24 mouse cellular contexts compared by ENCODE assay signal in the genomic region with DNA sequence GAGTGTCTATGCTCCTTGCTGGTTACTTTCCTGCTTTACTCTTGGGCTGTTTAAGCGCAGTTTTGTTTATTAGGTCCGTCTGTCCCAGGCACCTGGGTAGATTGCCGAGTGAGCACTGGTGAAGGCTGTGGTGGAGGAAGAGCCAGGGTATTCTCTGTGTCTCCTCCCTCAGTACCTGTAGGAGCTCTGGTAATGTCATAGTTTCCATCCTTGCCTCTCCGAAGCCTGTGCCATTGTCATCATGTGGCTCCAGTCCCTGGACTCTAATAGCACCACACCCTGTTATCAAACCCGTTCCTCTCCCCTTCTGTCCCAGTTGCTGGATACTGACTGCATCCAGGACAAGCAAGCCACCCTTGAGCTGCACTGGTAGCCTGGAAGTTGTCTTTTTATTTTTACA.
DNase-seq lines count a peak whose midpoint lies in the region; ATAC-seq and TF ChIP-seq lines count a peak whose summit lies in the region.
"Had no signal": no experiment of that assay in that cellular context is flagged by ENCODE, and none has a peak within 500 bp of the region (broad histone marks: within the 10 kb centered on the region; RNA-seq: fewer than 3 reads in every experiment).

No protein-coding gene starts in this region.

- TF ChIP-seq POLR2A in testis, adult 2 months (IDR thresholded peaks at IDR 0.05; ENCODE audit: control insufficient read depth, low read depth, low read length): no peak

- DNase-seq in gastrocnemius, adult 2 months: no peak
- DNase-seq in gastrocnemius, postnatal 14 days: no peak
- no peak for DNase-seq in limb, embryonic 10.5 days (ENCODE audit: low spot score)
- no peak for DNase-seq in testis, postnatal 10 days (ENCODE audit: low spot score)
- DNase-seq: adrenal gland, adult 2 months; adrenal gland, postnatal 10 days; adrenal gland, postnatal 25 days; cerebellum, adult 11 months; cerebellum, adult 18-20 months; cerebellum, adult 8-10 months; cerebellum, postnatal 10 days; cerebellum, postnatal 25 days; embryo, embryonic 11 days had no signal

- TF ChIP-seq CTCF in gastrocnemius, adult 2 months (IDR thresholded peaks at IDR 0.05): no peak
- no peak for TF ChIP-seq CTCF in testis, adult 2 months (IDR thresholded peaks at IDR 0.05; ENCODE audit: control insufficient read depth, insufficient read depth, insufficient replicate concordance, low read depth, low read length)

- 0 out of 2 replicates have a peak, but pooled peaks cover 5% of the 10 kb centered on the region for H3K9me3 ChIP-seq in heart, embryonic 13.5 days
- H3K9me3 ChIP-seq in heart, embryonic 12.5 days (replicated peaks): 0 out of 2 replicates have a peak, but pooled peaks cover 7% of the 10 kb centered on the region
- no peaks in the 10 kb centered on the region for H3K9me3 ChIP-seq in limb, embryonic 12.5 days
- H3K9me3 ChIP-seq in limb, embryonic 10.5 days (replicated peaks): no peaks in the 10 kb centered on the region
- H3K9me3 ChIP-seq: embryonic facial prominence, embryonic 13.5 days; embryonic facial prominence, embryonic 15.5 days; forebrain, embryonic 10.5 days; forebrain, embryonic 12.5 days had no signal

- H3K4me1 ChIP-seq in heart, embryonic 13.5 days: peaks cover 50% of the 10 kb centered on the region
- H3K4me1 ChIP-seq in heart, embryonic 12.5 days (replicated peaks): peaks cover 40% of the 10 kb centered on the region
- H3K4me1 ChIP-seq in limb, embryonic 12.5 days (replicated peaks): peaks cover 21% of the 10 kb centered on the region
- peaks cover 12% of the 10 kb centered on the region; the same call in 1 of the 2 replicates for H3K4me1 ChIP-seq in limb, embryonic 10.5 days
- no peaks in the 10 kb centered on the region for H3K4me1 ChIP-seq in testis, adult 2 months (ENCODE audit: control insufficient read depth, insufficient read depth, low read length)

- H3K4me2 ChIP-seq in heart, embryonic 13.5 days: no peak overlapping the region
- no peak overlapping the region for H3K4me2 ChIP-seq in heart, embryonic 12.5 days
- H3K4me2 ChIP-seq in limb, embryonic 12.5 days: no peak overlapping the region
- H3K4me2 ChIP-seq: embryonic facial prominence, embryonic 13.5 days; embryonic facial prominence, embryonic 15.5 days; forebrain, embryonic 12.5 days had no signal

- peak overlapping the region; percentile 19; the same call in 1 of the 2 replicates for H3K9ac ChIP-seq in heart, embryonic 13.5 days
- H3K9ac ChIP-seq in heart, embryonic 12.5 days: no peak overlapping the region
- H3K9ac ChIP-seq in limb, embryonic 12.5 days (replicated peaks): no peak overlapping the region
- H3K9ac ChIP-seq: embryonic facial prominence, embryonic 13.5 days; embryonic facial prominence, embryonic 15.5 days; forebrain, embryonic 12.5 days had no signal

- no peaks in the 10 kb centered on the region for H3K27me3 ChIP-seq in heart, embryonic 13.5 days (replicated peaks)
- no peaks in the 10 kb centered on the region for H3K27me3 ChIP-seq in heart, embryonic 12.5 days (replicated peaks)
- no peaks in the 10 kb centered on the region for H3K27me3 ChIP-seq in limb, embryonic 12.5 days
- H3K27me3 ChIP-seq in limb, embryonic 10.5 days (ENCODE audit: low read depth, poor library complexity, severe bottlenecking): no peaks in the 10 kb centered on the region
- H3K27me3 ChIP-seq in testis, adult 2 months (ENCODE audit: control insufficient read depth, insufficient read depth, low read length): no peaks in the 10 kb centered on the region
- H3K27me3 ChIP-seq: embryonic facial prominence, embryonic 13.5 days; embryonic facial prominence, embryonic 15.5 days; forebrain, embryonic 12.5 days had no signal

- ATAC-seq in heart, embryonic 13.5 days (ENCODE audit: extremely low read depth, insufficient number of reproducible peaks, low FRiP score, low TSS enrichment): no peak
- no peak for ATAC-seq in heart, embryonic 12.5 days (ENCODE audit: insufficient number of reproducible peaks, low FRiP score)
- ATAC-seq in limb, embryonic 12.5 days (ENCODE audit: insufficient number of reproducible peaks, insufficient read depth, low FRiP score, low TSS enrichment, low read depth): peak; percentile 40; the same call in 1 of the 2 replicates
- ATAC-seq: forebrain, embryonic 14.5 days; forebrain, embryonic 16.5 days had no signal

- H3K36me3 ChIP-seq in heart, embryonic 13.5 days: no peaks in the 10 kb centered on the region
- H3K36me3 ChIP-seq in heart, embryonic 12.5 days: no peaks in the 10 kb centered on the region
- H3K36me3 ChIP-seq in limb, embryonic 12.5 days: no peaks in the 10 kb centered on the region
- 0 out of 2 replicates have a peak, but pooled peaks cover 2% of the 10 kb centered on the region for H3K36me3 ChIP-seq in limb, embryonic 10.5 days
- H3K36me3 ChIP-seq in testis, adult 2 months (ENCODE audit: control insufficient read depth, insufficient read depth, low read length): no peaks in the 10 kb centered on the region
- H3K36me3 ChIP-seq: embryonic facial prominence, embryonic 13.5 days; embryonic facial prominence, embryonic 15.5 days; forebrain, embryonic 12.5 days had no signal

- WGBS in heart, embryonic 13.5 days: 52% methylated on average over 5 of the region's 5 CpGs
- 66% methylated on average over 5 of the region's 5 CpGs for whole genome bisulfite sequencing in heart, embryonic 12.5 days
- 53% methylated on average over 5 of the region's 5 CpGs for WGBS in limb, embryonic 12.5 days
- 59% methylated on average over 5 of the region's 5 CpGs for WGBS in limb, embryonic 10.5 days

- no peak overlapping the region for H3K4me3 ChIP-seq in gastrocnemius, adult 2 months
- no peak overlapping the region for H3K4me3 ChIP-seq in heart, embryonic 13.5 days
- no peak overlapping the region for H3K4me3 ChIP-seq in heart, embryonic 12.5 days
- no peak overlapping the region for H3K4me3 ChIP-seq in limb, embryonic 12.5 days (replicated peaks)
- H3K4me3 ChIP-seq in limb, embryonic 10.5 days: no peak overlapping the region
- H3K4me3 ChIP-seq in testis, adult 2 months (ENCODE audit: control insufficient read depth, low read depth, low read length): peak overlapping the region; percentile 15; the same call in 1 of the 2 replicates
- H3K4me3 ChIP-seq: embryonic facial prominence, embryonic 13.5 days; embryonic facial prominence, embryonic 15.5 days; erythroblast, embryonic 14.5 days; forebrain, embryonic 10.5 days; forebrain, embryonic 12.5 days had no signal

- peak overlapping the region; percentile 41 for H3K27ac ChIP-seq in gastrocnemius, adult 2 months
- H3K27ac ChIP-seq in heart, embryonic 13.5 days (replicated peaks): 0 out of 2 replicates have a peak overlapping the region, but pooled peaks have one; percentile 0
- no peak overlapping the region for H3K27ac ChIP-seq in heart, embryonic 12.5 days (ENCODE audit: poor library complexity, severe bottlenecking)
- H3K27ac ChIP-seq in limb, embryonic 12.5 days: no peak overlapping the region
- H3K27ac ChIP-seq in limb, embryonic 10.5 days: no peak overlapping the region
- H3K27ac ChIP-seq in testis, adult 2 months (ENCODE audit: control insufficient read depth, insufficient read depth, low read depth, low read length): no peak overlapping the region
- H3K27ac ChIP-seq: embryonic facial prominence, embryonic 13.5 days; embryonic facial prominence, embryonic 15.5 days; forebrain, embryonic 10.5 days; forebrain, embryonic 12.5 days had no signal

- intact Hi-C loops in gastrocnemius, adult 2 months (cut with DNase I): no loop called here
- intact Hi-C loops in gastrocnemius, postnatal 14 days (cut with DNase I; ENCODE audit: low total_unique reads): no loop called here

Comparison
In these comparisons a context has a peak if more than half of its experiments do, and no peak if none do; other contexts are left out.
1. H3K27ac ChIP-seq: peak in gastrocnemius, adult 2 months (single experiment) and heart, embryonic 13.5 days (single experiment); none in heart, embryonic 12.5 days (single experiment), limb, embryonic 12.5 days (single experiment), limb, embryonic 10.5 days (single experiment) and testis, adult 2 months (single experiment).